Mouse (Mus musculus) intestine, embryonic 16.5 days (tissue): ENCODE results near the gene Mcu. TPM values are rescaled to one million over a fixed set of nuclear protein-coding genes. Genes with fewer than 3 reads are reported as not detected.

Source experiments
- ATAC-seq: fragments of 200-750 bp; cut with Nextera tagmentation; 2 replicates; pipeline ENCODE4 v1.8.0; 2017; ENCODE audit warnings: moderate TSS enrichment, moderate library complexity
- H3K27ac ChIP-seq: fragments of 300-500 bp; sonication (generic); 2 replicates; pipeline ENCODE4 v1.5.1; 2014; ENCODE audit warnings: mild to moderate bottlenecking, low read length
- H3K27me3 ChIP-seq: fragments of 300-500 bp; sonication (generic); replicated peaks from 2 replicates; pipeline ENCODE4 v1.6.1; 2014; ENCODE audit warnings: low read length, control low read depth, mixed read lengths; ENCODE audit not compliant: control insufficient read depth, insufficient read depth
- H3K36me3 ChIP-seq: fragments of 300-500 bp; sonication (generic); 2 replicates; pipeline ENCODE4 v1.6.1; 2014; ENCODE audit warnings: low read length, control low read depth; ENCODE audit not compliant: control insufficient read depth, insufficient read depth
- H3K4me1 ChIP-seq: fragments of 300-500 bp; sonication (generic); 2 replicates; pipeline ENCODE4 v1.6.1; 2014; ENCODE audit warnings: low read length, control low read depth, mixed read lengths; ENCODE audit not compliant: control insufficient read depth, insufficient read depth
- H3K4me2 ChIP-seq: fragments of 300-500 bp; sonication (generic); 2 replicates; pipeline ENCODE4 v1.6.1; 2014; ENCODE audit warnings: low read depth, low read length, control low read depth
- H3K4me3 ChIP-seq: fragments of 300-500 bp; sonication (generic); 2 replicates; pipeline ENCODE4 v1.5.1; 2014; ENCODE audit warnings: mild to moderate bottlenecking, low read length
- H3K9ac ChIP-seq: fragments of 300-500 bp; sonication (generic); 2 replicates; pipeline ENCODE4 v1.6.1; 2014; ENCODE audit warnings: low read depth, low read length
- H3K9me3 ChIP-seq: fragments of 300-500 bp; sonication (generic); 2 replicates; pipeline ENCODE4 v1.6.1; 2016; ENCODE audit warnings: low read length, control low read depth; ENCODE audit not compliant: control insufficient read depth
- WGBS: fragments of 180-500 bp; shearing (Covaris S2); extraction: QIAGEN DNeasy Blood & Tissue Kit; methylation state at CpG from one replicate; pipeline ENCODE4 v1.1.7; 2014; 5-methylcytosine and 5-hydroxymethylcytosine counted together
- polyA plus RNA-seq: library from polyadenylated mRNA; unstranded; fragments of >200 nt; fragmentation: Nextera tagmentation; extraction: Ambion mirVana; gene quantifications from 2 replicates; pipeline ENCODE4 v1.2.1, GENCODE M21; 2015

The Mcu gene
- polyA plus RNA-seq, 1 experiment from 2014 or later = 75.3 TPM

DNA sequence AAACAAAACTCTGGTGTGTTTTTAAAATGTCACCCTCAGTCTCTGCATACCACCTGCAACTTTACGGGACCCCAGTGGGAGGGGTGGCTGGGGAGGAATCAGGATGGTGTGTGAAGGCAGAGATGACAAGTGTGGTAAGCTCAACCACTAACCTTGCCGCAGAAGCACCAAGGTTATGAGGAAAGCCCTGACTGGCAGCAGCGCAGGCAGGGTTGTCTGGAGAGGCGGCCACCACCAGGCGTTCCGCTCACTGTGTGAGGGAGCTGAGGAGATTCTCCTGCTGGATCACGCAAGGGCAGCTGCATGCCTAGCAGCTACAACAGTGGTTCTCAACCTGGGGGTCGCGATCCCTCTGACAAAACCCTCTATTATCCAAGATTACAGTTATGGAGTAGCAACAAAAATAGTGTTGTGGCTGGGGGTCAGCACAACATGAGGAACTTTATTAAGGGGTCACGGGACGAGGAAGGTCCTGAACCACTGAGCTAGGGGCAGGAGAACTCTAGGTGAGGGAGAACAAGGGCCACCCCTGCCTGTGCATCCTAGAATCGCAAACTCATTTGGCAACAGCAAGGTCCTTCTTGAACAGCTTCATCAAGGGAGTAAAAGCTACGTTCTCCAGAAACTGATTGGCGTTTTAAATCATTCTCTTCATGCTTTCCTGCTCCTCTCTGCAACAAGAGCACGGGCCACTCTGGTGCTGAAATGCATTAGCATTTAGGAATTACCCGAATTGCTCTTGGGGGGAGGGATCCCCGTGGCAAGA is 77.5 kb downstream of the Mcu start:
- Histone ChIP-seq H3K4me1 (peaks cover 21% of the 10 kb centered on the region), H3K27me3 (no peaks in the 10 kb centered on the region), H3K9ac (peak overlapping the region; percentile 15), H3K9me3 (no peaks in the 10 kb centered on the region), H3K4me3 (peak overlapping the region; percentile 39), H3K27ac (no peak overlapping the region), H3K36me3 (no peaks in the 10 kb centered on the region), H3K4me2 (peak overlapping the region; percentile 63)
- 45% methylated on average over 17 of the region's 17 CpGs for WGBS
- ATAC-seq = peak; percentile 22; the same call in 1 of the 2 replicates

DNA sequence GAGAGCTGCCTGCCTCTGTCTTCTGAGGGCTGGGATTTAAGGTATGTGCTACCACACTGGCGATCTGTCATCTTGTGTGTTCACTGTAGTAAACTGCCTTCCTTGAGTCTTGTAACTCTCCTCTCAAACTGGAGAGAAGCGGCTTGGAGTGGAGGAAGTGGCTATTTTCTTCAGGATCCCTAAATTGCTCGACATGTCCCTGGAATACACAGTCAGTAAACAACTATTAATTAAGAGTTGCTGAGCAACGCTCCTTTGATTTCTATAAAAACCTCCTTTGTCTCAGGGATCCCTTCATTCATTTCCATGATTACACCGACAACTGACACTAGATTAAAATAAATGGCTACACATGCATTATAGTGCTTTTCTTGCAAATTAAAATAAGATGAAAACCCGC is 78.4 kb downstream of the Mcu start:
- peaks cover 19% of the 10 kb centered on the region for H3K4me1 ChIP-seq

DNA sequence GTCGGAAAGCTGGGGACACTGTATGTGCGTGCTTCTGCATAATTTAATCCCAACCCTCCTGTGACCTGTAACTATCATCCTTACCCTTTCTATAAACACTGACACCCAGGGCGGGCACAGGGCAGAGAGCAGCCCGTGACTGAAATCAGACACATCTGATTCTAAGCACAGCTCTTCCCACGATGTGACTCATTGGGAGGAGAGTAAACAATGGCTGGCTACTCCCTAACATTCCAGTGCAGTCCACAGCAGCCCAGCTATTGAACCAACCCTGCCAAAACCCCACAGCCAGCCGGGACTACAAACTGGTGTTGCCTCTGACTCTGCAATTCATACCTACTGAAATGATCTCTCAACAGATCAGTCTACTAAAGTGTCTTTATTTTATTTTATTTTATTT is 78.9 kb downstream of the Mcu start:
- Histone ChIP-seq H3K9me3 (no peaks in the 10 kb centered on the region), H3K27ac (no peak overlapping the region), H3K36me3 (no peaks in the 10 kb centered on the region), H3K9ac (no peak overlapping the region), H3K4me1 (peaks cover 16% of the 10 kb centered on the region), H3K4me2 (no peak overlapping the region), H3K4me3 (no peak overlapping the region), H3K27me3 (no peaks in the 10 kb centered on the region)
- peak; percentile 81 for ATAC-seq
- 39% methylated on average over 6 of the region's 6 CpGs for WGBS

More for the DNA sequence above, 78.4 kb downstream of the Mcu start:
- Histone ChIP-seq H3K27ac (no peak overlapping the region), H3K27me3 (no peaks in the 10 kb centered on the region), H3K4me3 (no peak overlapping the region), H3K9ac (no peak overlapping the region), H3K4me2 (no peak overlapping the region), H3K36me3 (no peaks in the 10 kb centered on the region), H3K9me3 (no peaks in the 10 kb centered on the region)
- ATAC-seq = no peak
- WGBS = 81% methylated on average over 6 of the region's 6 CpGs

DNA sequence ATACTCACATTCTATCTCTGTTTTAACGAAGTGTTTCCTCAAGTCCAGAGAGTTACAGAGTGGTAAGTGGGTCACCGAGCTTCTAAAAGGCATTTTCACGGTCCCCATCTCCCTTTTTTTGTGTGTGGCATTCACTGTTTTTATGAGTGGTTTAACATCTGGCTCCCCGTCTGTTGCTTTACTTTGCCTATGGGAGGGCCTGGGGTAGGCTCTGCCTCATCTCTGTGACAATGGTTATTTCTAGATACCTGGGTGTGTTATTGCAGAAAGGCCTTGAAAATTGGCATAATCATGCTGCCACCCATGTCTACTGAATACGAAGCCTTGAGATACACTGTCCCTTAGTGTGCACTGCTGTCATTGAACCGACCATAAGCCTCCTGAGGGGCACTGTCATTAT is 84.2 kb downstream of the Mcu start:
- H3K4me2 ChIP-seq = no peak overlapping the region
- no peaks in the 10 kb centered on the region for H3K4me1 ChIP-seq
- no peaks in the 10 kb centered on the region for H3K27me3 ChIP-seq
- no peak overlapping the region for H3K9ac ChIP-seq
- no peak overlapping the region for H3K27ac ChIP-seq
- ATAC-seq = no peak
- 93% methylated on average over 6 of the region's 6 CpGs for WGBS
- no peaks in the 10 kb centered on the region for H3K36me3 ChIP-seq
- no peaks in the 10 kb centered on the region for H3K9me3 ChIP-seq
- H3K4me3 ChIP-seq = no peak overlapping the region

DNA sequence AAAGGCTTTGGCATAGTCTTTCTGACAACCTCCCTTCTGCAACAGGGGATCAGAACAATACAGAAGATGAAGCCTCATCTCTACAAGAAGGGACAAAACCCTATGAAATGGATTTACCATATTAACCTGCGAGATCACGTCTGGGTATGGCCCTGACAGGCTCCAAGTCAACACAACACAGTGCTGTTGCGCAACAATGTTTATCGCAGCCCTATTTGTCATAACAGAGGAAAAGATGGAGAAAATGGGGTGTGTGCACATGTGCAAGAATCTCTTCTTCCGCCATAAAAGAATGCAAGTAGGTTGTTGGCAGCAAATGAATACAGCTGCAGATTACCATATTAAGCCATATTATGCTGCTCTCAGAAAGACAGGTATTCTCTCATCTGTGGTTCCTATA is 88.7 kb downstream of the Mcu start:
- H3K27ac ChIP-seq = no peak overlapping the region
- no peak overlapping the region for H3K4me2 ChIP-seq
- H3K9ac ChIP-seq = no peak overlapping the region
- H3K4me3 ChIP-seq = no peak overlapping the region
- no peaks in the 10 kb centered on the region for H3K36me3 ChIP-seq
- no peaks in the 10 kb centered on the region for H3K27me3 ChIP-seq
- H3K9me3 ChIP-seq = no peaks in the 10 kb centered on the region
- ATAC-seq = no peak
- peaks cover 18% of the 10 kb centered on the region; the same call in 1 of the 2 replicates for H3K4me1 ChIP-seq
- 89% methylated on average over 5 of the region's 5 CpGs for whole genome bisulfite sequencing

DNA sequence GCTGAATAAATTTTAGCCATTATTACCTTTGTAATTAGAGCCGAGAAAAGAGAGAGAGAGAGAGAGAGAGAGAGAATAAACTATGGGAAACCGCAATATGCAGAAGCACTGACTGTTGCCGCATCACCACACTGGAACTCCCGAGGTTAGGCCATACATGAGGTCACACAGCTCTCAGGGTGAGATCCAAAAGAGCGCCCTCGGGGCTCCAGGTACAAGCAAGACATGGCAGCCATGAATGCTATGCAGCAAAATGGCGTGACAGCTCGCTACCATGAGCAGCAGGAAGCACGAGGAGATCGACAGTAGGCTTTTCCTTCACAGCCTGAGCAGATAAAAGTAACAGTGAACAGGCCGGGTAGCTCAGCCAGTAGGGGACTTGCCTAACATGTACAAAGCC is 89.2 kb downstream of the Mcu start:
- no peak for ATAC-seq
- WGBS = 89% methylated on average over 11 of the region's 11 CpGs
- no peak overlapping the region for H3K9ac ChIP-seq
- no peak overlapping the region for H3K4me2 ChIP-seq
- H3K27me3 ChIP-seq = no peaks in the 10 kb centered on the region
- peaks cover 18% of the 10 kb centered on the region; the same call in 1 of the 2 replicates for H3K4me1 ChIP-seq
- no peak overlapping the region for H3K4me3 ChIP-seq
- no peaks in the 10 kb centered on the region for H3K9me3 ChIP-seq
- no peaks in the 10 kb centered on the region for H3K36me3 ChIP-seq
- H3K27ac ChIP-seq = no peak overlapping the region

DNA sequence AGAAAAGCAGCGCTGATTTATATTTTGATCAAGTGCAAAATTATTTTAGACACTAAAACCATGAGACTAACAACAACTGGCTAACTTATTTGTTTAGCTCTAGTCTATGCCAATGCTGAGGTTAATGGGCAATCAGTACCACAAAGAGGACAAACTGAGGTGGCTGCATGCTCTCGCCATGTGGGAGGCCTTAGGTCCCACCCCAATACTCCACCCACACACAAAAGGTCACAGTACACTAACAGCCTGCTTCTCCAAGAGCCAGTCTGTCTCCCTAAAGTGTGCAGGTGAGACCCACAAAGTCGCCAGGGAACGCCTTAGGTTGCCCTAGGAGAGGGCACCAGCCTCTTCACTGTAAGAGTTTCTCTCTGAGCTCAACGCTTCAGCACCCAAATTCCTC is 91.8 kb downstream of the Mcu start:
- Histone ChIP-seq H3K27me3 (no peaks in the 10 kb centered on the region), H3K4me2 (no peak overlapping the region), H3K4me1 (peaks cover 18% of the 10 kb centered on the region; the same call in 1 of the 2 replicates), H3K36me3 (no peaks in the 10 kb centered on the region), H3K9me3 (no peaks in the 10 kb centered on the region), H3K27ac (no peak overlapping the region), H3K4me3 (no peak overlapping the region), H3K9ac (no peak overlapping the region)
- 71% methylated on average over 5 of the region's 5 CpGs for WGBS
- ATAC-seq = peak; percentile 56

DNA sequence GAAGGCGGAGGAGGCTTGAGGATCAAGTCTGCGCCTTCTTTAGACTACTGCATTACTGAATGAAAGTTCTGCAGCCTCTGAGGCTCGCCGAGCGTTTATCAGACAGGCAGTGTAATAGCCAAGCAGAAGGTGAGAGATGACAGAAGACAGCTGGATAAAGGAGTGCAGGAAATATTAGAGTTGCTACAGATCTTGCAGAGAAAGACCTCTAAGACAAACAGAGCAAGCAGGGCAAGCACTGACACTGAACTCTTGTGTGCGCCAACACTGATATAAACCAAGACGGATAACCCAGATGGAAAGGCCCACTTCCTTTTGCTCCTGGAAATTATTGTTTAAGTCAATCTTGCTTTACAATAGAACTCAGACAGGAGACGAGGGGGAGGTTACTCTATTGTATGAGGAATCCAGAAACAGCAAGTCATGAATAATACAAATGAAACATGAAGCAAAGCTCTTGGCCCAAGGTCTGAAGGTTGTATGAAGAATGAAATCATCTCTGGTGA is 92.6 kb downstream of the Mcu start:
- Histone ChIP-seq H3K36me3 (no peaks in the 10 kb centered on the region), H3K4me1 (peaks cover 18% of the 10 kb centered on the region; the same call in 1 of the 2 replicates), H3K9me3 (no peaks in the 10 kb centered on the region), H3K4me2 (no peak overlapping the region), H3K27ac (peak overlapping the region; percentile 7; the same call in 1 of the 2 replicates), H3K9ac (no peak overlapping the region), H3K4me3 (no peak overlapping the region), H3K27me3 (no peaks in the 10 kb centered on the region)
- whole genome bisulfite sequencing = 36% methylated on average over 8 of the region's 8 CpGs
- ATAC-seq = no peak; the same call in 1 of the 2 replicates

DNA sequence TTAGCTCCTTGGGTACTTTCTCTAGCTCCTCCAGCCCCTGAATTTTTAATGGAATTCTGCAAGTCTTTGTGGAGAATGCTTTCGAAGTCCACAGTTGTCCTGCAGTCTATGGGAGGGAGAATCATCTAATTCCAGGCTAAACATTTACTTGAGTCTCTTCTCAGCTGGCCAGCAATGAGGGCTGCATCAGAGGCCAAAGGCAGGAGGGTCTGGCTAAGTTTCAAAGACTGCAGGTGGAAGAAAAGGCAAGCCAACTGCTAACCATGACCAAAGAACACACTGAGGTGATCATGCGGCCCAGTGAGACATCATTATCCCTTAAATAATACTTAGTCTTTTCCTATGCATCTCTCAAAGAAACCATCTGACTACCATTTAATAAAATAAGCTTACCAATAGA is 95.8 kb downstream of the Mcu start:
- no peak for ATAC-seq
- Histone ChIP-seq H3K9me3 (no peaks in the 10 kb centered on the region), H3K36me3 (no peaks in the 10 kb centered on the region), H3K9ac (no peak overlapping the region), H3K27me3 (no peaks in the 10 kb centered on the region), H3K4me1 (peaks cover 18% of the 10 kb centered on the region; the same call in 1 of the 2 replicates), H3K4me2 (no peak overlapping the region), H3K27ac (no peak overlapping the region), H3K4me3 (no peak overlapping the region)
- 87% methylated on average over 2 of the region's 2 CpGs for WGBS
